Mouse (Mus musculus) liver, postnatal 0 days (tissue): ENCODE results near the gene Fgf11.

Source experiments
- CTCF ChIP-seq: sonication (generic); IDR thresholded peaks from 2 replicates; pipeline ENCODE4 v1.5.1; 2016; ENCODE audit warnings: antibody characterized with exemption, low read depth
- EP300 ChIP-seq: IDR thresholded peaks from 2 replicates; pipeline ENCODE4 v1.6.1; 2016; ENCODE audit warnings: antibody characterized with exemption, low read depth, mild to moderate bottlenecking

DNA sequence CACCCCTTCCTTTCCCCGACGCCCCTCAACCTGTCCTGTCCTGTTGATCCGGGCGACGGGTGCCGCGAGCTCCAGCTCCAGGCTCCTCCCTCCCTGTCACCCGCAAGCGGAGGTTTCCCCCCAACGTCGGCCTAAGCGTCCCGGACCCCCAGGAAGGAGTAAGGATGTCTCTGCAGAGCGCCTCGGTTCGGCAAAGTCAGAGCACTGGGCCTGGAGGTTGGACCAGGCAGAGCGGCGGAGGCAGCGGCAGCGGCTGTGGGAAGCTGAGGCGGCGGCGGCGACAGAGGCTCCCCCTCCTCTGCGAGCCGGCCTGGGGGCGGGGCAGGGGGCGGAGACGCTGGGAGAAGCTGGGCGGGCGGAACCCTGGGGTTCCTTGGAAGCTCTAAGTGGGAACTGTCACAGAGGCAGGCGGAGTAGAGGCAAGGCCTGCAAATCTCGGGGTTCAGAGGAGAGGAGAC lies 1.0 kb upstream of the Fgf11 start:
- TF ChIP-seq EP300 (no peak), CTCF (no peak)
